Mouse (Mus musculus): Measurements from ENCODE around the gene Dlgap4.

DNA sequence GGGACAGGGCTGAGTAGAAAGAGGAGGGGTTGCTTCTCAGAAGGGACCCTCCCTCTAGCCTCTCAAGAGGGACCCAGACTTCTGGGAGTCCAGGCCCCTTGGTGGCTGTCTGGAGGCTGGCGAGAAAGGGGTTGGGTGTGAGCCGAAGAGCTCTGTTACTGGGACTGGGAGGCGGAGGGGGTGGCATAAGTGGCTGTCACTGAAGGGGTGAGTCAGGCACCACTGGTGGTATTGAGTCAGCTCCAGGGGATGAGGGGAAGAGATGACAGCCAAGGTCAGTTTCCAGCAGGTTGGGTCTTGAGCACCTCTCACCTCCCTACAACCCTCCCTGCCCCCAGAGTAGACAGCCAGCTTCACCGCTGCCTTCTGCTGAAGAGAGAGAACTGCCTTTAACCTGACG, 35.9 kb downstream of the Dlgap4 start:
- no peak for TF ChIP-seq CTCF (IDR thresholded peaks at IDR 0.05; ENCODE audit: control insufficient read depth, insufficient read depth, insufficient read length)
- TF ChIP-seq MAX (IDR thresholded peaks at IDR 0.05) = no peak
- TF ChIP-seq MYOG (IDR thresholded peaks at IDR 0.05; ENCODE audit: control insufficient read depth, extremely low read depth, insufficient read length) = no peak
- TF ChIP-seq CEBPB (IDR thresholded peaks at IDR 0.05; ENCODE audit: low read depth) = no peak
- no peak for TF ChIP-seq MYOD1 (IDR thresholded peaks at IDR 0.05; ENCODE audit: control insufficient read depth, insufficient read length, low read depth)
- TF ChIP-seq FOSL1 (IDR thresholded peaks at IDR 0.05; ENCODE audit: insufficient read depth, low read length, poor library complexity, severe bottlenecking) = no peak
